Mouse (Mus musculus): ENCODE measurements around the gene Ppp2r5b.

DNA sequence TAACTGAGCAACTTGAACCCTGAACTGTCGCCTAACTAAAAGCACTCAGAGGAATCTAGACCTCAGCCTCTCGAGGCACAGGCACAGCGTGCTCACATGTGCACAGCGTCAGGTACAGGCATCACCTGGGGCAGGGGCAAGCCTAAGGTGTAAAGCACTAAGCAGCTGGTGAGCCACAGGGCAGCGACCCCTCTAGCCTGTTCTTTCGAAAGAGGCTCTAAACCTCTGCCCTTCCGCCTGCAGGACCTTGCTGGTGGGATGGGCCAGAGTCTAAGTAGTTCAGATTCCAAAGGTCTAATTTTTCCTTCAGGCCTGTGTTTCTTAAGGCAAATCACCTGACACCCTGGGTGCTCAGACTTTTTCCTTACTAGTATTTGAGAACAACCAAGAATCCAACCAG lies 36.4 kb upstream of the Ppp2r5b start:
- TF ChIP-seq GATA1 (IDR thresholded peaks at IDR 0.05; ENCODE audit: low read length) (no peak), TAL1 (IDR thresholded peaks at IDR 0.05; ENCODE audit: low read length) (no peak)

Measured in erythroblast, embryonic 14.5 days (primary cell).